Mouse (Mus musculus): ENCODE measurements around the gene Hoxa6. TPM values are rescaled to one million over a fixed set of nuclear protein-coding genes. Genes with fewer than 3 reads are reported as not detected.

Hoxa6 gene
- total RNA-seq, 1 experiment from 2014 or later, result 3.8 TPM

DNA sequence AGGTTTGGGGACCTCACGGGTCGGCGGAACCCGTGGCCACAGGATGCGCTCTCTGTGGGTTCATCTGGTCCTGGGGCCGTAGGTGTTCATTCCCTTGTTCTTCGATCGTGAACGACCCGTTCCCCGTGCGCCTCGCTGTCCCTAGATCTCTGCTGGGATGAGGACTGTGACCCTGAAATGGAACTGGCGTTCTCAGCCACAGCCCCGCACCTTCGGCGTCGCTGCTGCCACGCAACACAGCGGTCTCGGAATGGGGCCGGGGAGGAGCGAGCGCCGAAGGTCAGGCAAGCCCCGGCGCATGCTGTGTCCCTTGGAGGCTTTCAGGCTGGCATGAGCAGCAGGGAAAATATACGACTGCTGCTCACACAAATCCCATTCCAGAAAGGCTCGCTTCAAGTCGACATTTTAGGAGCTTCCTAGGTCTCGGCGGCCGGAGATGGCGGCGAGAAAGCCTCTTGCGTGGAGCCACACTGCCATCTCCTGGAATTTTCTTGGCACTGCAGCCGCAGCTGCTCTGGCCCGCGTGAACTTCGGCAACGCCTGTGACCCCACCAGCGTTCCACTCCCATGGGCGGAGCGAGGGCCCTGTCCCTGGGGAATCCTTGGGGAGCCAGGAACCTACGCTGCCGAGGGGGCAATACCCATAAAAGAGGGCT lies 12.9 kb upstream of the Hoxa6 start, which contains the start of gene Hoxa7:
Gene Hoxa7, minus strand, starts transcription at position 518 of the 656 bp plus-strand sequence.
- ATAC-seq (replicated peaks in 1 of 2; ENCODE audit: insufficient read depth in 1 of 2, low FRiP score in 2 of 2, low TSS enrichment in 1 of 2, low read depth in 1 of 2, poor library complexity in 2 of 2, severe bottlenecking in 2 of 2), result peak; percentile 37 to 49

DNA sequence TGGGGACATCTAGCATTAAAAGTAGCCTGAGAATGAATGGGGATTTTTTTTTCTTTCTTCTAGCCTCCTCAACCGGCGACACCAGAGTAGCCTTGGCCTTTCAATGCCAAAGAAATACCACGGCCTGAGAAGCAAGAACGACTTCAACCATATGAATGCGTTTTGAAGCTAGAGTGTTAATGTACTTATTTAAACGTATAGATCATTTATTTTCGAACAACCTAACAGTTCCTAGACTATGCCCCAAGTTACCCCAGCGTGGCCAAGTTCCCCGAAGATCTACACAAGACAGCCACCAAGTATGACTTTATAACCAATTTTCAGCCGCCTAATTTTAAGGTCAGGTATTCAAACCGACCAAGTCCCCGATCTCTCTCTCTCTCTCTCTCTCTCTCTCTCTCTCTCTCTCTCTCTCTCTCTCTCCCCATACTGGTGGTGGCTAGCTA lies 12.4 kb upstream of the Hoxa6 start:
- no peak for ATAC-seq (replicated peaks in 1 of 2; ENCODE audit: insufficient read depth in 1 of 2, low FRiP score in 2 of 2, low TSS enrichment in 1 of 2, low read depth in 1 of 2, poor library complexity in 2 of 2, severe bottlenecking in 2 of 2)

DNA sequence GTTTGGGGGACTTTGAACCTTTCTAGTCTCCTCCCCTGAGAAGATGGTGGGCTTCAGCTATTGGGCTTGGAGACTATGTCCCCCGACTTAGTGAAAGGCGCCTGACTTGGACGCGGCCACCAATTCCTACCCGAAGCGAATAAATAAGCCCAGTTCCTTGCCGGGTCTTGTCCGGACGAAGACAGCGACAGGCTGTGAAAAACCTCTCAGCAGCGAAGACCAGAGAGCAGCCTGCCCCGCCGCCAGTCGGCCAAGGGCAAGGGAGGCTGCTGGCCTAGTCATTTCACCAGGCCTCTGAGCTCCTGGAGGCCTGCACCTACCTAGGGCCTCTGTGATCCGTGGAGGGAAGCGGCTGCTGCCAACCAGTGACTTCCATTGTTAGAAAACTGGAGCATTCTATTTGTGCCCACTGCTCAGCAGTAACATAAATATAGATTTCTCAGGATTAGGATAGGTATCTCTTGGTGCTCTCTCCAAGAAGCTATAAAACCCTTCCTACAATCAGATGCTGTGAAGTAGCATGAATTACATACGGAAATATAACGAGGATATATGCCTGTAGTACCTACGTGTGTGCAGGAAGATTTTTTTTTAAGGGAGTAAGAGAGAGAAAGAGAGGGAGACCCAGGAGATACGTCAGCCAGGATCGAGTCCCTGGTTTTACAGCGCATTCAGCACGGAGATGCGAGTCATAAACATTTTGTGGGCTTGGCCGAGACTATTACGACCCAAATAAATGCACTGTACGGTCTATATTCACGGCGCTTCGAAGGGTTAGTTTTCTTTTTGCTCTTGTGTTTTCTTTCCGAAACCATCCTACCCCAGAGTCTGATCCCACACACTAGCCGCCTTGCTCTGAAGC lies 11.7 kb upstream of the Hoxa6 start:
- 0 out of 4 replicates have a peak, but pooled peaks of 1 of the 2 experiments have one; percentile 9 for ATAC-seq (replicated peaks in 1 of 2; ENCODE audit: insufficient read depth in 1 of 2, low FRiP score in 2 of 2, low TSS enrichment in 1 of 2, low read depth in 1 of 2, poor library complexity in 2 of 2, severe bottlenecking in 2 of 2)

DNA sequence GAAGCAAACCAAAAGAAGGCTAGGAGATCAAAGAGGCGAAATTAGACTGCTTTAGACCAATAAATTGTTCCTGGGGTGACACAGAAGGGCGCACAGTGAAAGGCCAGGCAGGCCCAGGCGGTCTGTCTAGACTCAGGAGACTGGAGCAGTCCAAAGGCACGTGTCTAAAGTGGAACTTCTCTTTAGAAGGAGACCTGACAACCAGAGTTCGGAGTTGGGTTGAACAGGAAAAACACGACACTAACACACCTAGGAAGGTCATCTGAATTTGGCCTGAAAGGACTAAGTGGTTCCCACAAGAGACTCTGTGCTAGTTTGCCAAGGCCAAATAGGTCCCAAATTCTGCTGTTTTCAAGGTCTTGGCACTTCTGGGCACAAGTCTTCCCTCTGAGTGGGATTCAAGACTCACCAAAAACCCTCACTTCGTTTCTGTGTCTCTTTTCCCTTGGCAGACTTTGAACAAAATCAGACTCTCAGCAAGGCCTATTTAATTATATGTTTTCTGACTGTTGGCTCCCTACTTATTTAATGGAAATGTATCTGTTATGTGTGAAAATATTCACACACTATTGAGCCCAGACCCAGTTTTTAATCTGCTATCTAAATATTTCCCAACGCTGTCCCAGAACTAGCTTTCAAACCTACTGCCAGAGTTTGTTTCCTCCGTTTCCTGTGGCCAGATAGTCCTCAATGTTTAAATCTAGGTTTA lies 10.9 kb upstream of the Hoxa6 start:
- no peak for ATAC-seq (replicated peaks in 1 of 2; ENCODE audit: insufficient read depth in 1 of 2, low FRiP score in 2 of 2, low TSS enrichment in 1 of 2, low read depth in 1 of 2, poor library complexity in 2 of 2, severe bottlenecking in 2 of 2)

DNA sequence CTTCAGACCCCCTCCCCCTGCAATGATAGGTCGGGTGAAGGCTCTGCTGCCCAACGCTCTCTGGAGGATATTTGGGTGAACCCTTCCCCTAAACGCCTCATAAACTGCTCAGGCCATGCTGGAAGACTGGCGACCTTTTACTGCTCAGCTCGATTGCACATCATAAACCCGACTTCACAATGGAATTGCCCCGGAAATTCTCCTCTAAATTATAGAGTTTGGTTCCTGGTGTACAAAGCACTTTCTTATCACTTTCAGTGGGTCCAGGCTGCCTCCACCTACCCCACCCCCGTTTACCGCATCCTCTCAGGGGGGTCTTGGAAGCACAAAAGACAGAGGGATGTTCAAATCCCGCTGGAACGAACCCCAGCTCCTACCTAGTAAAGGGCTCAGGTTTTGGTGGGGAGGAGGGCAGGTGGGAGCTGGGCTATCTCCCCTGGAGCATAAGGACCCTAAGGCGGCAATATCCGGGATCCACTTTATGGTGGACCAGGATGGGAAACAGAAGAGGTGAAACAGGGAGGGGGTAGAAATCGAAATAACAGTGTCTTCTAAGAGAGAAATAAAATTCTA lies 10.2 kb upstream of the Hoxa6 start:
- no peak for ATAC-seq (replicated peaks in 1 of 2; ENCODE audit: insufficient read depth in 1 of 2, low FRiP score in 2 of 2, low TSS enrichment in 1 of 2, low read depth in 1 of 2, poor library complexity in 2 of 2, severe bottlenecking in 2 of 2)

DNA sequence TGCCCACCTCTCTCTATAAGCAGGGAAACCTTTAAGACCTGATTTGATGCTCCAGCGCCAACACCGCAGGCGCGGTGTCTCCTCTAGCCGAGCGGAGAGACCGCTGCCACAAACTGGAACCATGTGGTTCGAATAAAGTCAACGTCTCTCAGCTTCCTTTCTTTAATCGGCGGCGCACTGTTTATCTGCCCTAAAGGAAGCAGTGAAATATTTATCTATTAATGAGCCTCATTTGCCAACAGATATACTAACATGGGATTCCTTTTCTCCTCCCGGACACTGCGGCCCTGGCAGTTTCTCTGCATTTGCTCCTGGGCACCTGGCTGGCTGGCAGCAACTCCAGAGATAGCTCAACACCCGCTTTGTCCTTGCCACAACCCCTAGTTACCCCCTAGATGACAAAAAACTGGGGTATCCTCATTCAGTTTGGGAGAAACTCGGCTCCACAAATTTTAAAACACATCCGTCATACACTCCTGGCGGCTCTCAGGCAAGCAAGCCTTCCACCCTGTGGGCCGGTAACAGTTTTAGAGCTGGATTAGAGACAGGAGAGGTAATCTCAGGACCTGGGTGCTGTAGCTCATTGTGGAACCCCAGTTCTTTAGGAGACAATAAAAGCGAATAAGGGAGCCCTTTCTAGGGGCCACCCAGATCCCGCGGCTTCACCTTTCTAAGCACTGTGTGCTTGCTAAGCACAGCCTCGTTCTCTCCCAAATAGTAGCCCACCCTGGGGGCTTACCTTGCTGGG lies 9.5 kb upstream of the Hoxa6 start:
- ATAC-seq (replicated peaks in 1 of 2; ENCODE audit: insufficient read depth in 1 of 2, low FRiP score in 2 of 2, low TSS enrichment in 1 of 2, low read depth in 1 of 2, poor library complexity in 2 of 2, severe bottlenecking in 2 of 2), result no peak

DNA sequence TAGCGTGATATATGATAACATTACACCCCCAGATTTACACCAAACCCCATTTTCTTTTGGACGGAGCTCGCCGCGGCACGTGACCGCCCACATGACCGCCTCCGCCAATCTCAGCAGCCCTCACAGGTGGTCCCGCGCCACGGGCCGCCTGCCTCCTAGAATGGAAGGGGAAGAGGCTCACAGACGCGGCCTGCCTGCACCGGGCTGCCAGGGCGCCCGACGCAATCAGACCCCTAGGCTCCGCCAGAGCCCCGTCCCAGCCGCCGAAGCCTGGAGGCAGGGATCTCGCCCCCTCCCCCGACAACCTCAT lies 8.9 kb upstream of the Hoxa6 start:
- peak; percentile 53 to 56 for ATAC-seq (replicated peaks in 1 of 2; ENCODE audit: insufficient read depth in 1 of 2, low FRiP score in 2 of 2, low TSS enrichment in 1 of 2, low read depth in 1 of 2, poor library complexity in 2 of 2, severe bottlenecking in 2 of 2)

DNA sequence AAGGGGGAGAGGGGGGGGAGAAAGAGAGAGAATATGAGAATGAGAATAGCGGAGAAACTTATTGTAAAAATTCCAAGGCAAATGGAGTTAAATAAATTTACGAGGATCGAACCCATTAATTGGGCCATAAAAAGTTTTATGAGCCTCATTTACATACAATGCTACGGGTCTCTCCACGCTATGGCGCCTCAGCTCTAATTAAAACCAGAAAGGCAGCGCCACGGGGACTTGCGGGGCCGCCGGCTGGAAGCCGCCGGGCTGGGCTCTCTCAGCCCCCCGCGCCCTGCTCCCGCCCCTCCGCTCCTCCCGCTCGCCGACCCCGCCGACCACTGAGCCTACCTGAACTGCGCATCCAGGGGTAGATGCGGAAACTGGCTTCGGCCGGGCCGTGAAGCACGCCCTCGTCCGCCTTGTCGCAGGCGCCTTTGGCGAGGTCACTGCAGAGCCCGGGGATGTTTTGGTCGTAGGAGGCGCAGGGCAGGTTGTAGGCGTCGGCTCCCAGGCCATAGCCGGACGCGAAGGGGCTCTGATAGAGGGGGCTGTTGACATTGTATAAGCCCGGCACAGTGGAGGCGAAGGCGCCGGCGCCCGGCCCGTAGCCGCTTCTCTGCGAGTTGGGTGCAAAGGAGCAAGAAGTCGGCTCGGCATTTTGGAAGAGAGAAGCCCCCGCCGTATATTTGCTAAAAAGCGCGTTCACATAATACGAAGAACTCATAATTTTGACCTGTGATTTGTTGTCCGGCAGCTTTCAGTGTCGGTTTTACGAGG lies 8.4 kb upstream of the Hoxa6 start:
- ATAC-seq (replicated peaks in 1 of 2; ENCODE audit: insufficient read depth in 1 of 2, low FRiP score in 2 of 2, low TSS enrichment in 1 of 2, low read depth in 1 of 2, poor library complexity in 2 of 2, severe bottlenecking in 2 of 2), result no peak

DNA sequence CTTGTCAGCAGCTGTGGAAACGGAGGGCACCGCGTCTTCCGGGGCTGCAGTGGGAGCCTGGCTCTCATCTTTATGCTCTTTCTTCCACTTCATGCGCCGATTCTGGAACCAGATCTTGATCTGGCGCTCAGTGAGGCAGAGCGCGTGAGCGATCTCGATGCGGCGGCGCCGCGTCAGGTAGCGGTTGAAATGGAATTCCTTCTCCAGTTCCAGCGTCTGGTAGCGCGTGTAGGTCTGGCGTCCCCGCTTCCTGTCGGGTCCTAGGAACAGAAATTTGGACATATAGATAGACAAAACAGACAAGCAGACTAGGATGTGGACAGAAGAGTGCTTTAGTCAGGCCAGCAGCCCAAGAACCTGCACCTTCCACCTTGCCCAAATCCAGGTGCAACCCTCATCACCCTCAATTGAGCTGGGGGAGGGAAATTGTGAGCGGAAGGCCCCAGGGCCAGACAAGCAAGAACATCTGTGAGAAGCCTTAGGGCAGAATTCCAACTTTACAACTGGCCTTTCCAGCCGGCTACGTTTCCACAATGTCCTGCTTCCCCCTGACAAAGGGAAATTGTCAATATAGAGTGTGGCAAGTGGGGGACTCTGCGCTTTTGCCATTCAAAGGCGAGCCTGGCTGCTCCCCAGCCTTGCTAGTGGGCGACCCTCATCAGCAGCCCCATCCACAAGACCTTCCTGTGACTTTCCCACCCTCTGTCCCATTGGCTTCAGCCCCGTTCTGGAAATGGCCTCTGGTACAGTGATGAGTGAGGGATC lies 7.4 kb upstream of the Hoxa6 start:
- no peak for ATAC-seq (replicated peaks in 1 of 2; ENCODE audit: insufficient read depth in 1 of 2, low FRiP score in 2 of 2, low TSS enrichment in 1 of 2, low read depth in 1 of 2, poor library complexity in 2 of 2, severe bottlenecking in 2 of 2)

DNA sequence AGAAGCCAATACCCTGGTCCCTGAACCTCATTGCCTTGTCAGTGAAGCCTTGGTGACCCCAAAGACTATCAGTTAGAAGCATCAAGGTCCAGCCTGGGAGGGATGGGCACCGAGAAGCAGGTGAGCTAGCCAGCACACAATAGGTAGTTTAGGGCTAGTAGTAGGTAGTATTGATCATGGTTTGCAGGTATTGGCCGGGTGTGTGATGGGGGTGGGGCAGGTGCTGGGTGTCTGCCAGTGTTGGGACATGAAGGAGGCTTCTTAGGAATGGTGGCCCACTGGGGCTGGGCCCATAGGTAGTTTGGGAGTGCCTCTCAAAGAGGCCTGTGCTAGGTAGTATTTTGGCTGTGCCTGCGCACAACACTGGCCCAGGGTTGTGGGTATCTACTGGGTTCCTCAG lies 6.5 kb upstream of the Hoxa6 start:
- ATAC-seq (replicated peaks in 1 of 2; ENCODE audit: insufficient read depth in 1 of 2, low FRiP score in 2 of 2, low TSS enrichment in 1 of 2, low read depth in 1 of 2, poor library complexity in 2 of 2, severe bottlenecking in 2 of 2), result no peak

DNA sequence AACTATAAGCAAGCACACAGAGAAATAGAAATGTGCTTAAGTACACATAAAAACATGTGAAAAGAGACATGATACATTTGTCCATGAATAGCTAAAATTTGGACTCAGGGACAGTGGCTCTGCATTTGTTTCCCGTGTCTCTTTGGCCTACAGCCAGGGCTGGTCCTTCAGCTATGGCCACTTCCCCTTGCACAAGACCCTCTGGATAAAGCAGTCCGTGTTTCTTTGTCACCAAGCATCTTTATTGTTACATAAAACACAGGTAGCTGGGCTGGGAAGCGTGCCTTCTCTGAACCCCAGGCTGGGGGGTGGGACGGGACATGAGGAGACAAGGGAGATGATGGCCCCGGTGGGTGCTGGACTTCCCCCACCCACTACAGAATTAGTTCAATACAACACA lies 5.7 kb upstream of the Hoxa6 start:
- no peak for ATAC-seq (replicated peaks in 1 of 2; ENCODE audit: insufficient read depth in 1 of 2, low FRiP score in 2 of 2, low TSS enrichment in 1 of 2, low read depth in 1 of 2, poor library complexity in 2 of 2, severe bottlenecking in 2 of 2)

DNA sequence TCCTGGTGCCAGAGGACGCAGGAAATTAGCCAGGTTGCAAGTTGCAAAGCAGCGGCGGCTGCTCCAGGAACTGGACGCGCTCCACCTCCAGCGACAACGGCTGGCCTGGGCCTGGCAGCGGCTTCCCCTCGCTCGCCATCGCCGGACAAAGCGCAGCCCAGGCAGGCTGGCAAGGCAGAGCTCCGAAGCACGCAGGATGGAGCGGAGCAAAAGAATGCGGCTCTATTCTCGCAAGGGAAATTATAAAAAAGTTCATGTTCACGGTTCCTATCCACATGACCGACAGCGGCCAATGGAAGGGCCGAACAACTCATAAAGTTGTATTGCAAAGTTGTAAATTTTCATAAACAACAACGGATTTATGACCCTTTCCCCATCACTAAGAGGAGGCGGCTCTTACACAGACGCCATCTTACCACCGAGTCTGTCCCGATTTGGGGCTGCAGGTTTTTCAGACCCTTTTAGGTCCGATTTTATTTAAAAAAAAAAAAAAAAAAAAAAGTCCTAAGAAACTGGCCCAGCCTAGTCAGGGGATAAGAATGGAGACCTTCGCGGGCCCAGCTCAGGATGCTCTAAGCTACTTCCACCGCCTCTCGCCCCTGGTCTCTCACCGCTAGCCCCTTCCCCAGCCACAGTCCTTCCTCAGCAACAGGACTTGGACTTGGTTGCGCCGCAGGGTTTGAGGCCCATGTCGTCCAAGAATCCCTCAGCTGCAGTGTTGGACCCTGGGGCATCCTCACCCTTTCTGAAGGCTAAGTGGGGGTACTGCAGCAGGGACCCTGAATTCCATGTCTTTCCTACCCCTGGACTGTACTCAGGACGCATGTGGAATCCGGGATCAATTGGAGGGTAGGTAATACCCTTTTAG lies 4.8 kb upstream of the Hoxa6 start, which contains the start of the genes Hoxa3 and Gm28308:
Gene Hoxa3, minus strand, starts transcription at position 218 of the 868 bp plus-strand sequence.
Gene Gm28308, minus strand, starts transcription at position 221 of the 868 bp plus-strand sequence.
- ATAC-seq (replicated peaks in 1 of 2; ENCODE audit: insufficient read depth in 1 of 2, low FRiP score in 2 of 2, low TSS enrichment in 1 of 2, low read depth in 1 of 2, poor library complexity in 2 of 2, severe bottlenecking in 2 of 2), result peak; percentile 29 to 46; a peak in 3 of 4 replicates

DNA sequence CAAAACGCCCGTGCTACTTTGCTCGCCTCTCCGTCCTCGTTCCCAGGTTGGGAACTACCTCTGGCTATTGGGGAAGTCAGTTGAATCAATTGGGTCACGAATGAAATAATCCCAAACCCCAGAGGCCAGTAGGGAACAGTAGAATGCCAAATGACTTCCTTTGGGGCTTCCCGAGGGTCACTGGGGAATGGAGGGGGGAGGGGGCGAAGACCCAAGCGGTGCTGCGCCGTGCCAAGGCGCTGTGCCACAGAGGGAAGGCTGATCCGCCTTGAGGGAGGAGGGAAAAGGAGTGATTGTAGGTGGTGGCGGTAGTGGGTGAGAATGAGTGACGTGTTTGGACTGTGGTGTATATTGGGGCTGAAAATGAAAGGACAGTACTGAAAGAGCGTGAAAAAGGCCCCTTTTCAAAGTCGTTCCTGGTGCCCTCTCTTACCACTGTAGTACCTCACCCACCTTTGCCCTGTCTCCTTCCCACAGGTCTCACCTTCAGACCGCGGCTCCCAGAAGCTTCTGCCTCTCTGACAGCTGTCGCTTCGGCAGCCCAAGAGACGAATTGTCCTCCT lies 4.1 kb upstream of the Hoxa6 start:
- peak; percentile 12 to 20; a peak in 1 of 4 replicates for ATAC-seq (replicated peaks in 1 of 2; ENCODE audit: insufficient read depth in 1 of 2, low FRiP score in 2 of 2, low TSS enrichment in 1 of 2, low read depth in 1 of 2, poor library complexity in 2 of 2, severe bottlenecking in 2 of 2)

DNA sequence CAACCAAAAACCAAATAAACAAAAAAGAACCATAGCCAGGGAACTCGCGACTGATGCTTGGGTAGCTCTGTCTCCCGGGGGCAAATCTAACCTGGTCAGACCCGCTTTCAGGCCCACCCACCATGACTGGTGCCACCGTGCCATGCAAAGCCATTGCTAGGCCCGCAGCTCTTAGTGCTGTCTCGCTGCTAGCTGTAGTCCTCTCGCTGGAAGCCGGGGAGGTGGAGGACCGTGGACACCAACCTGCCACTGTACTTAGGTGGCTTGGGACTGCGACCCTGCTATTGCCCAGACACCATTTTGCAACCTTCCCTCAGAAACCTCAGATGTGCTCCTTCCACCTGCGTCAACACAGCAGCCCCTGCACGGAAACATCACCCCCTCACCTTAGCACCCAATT lies 3.4 kb upstream of the Hoxa6 start:
- ATAC-seq (replicated peaks in 1 of 2; ENCODE audit: insufficient read depth in 1 of 2, low FRiP score in 2 of 2, low TSS enrichment in 1 of 2, low read depth in 1 of 2, poor library complexity in 2 of 2, severe bottlenecking in 2 of 2), result no peak; a peak in 1 of 4 replicates
